Mouse (Mus musculus) thymus, adult 18-20 months (tissue): ENCODE data around the gene Gtf3a.
A peak's percentile ranks its signal among the peaks of the same experiment; 100 is the strongest.
"Not testable (repeated sequence)": the region's sequence is repeated elsewhere in the genome, so short reads cannot be mapped to it uniquely, and the experiment has no call there.

Experiments
- DNase-seq, 2 experiments: peaks; one replicate each; pipeline ENCODE4 v3.0.0; 2022; ENCODE audit warnings: mixed read lengths in 2 of 2

The Gtf3a gene

DNA sequence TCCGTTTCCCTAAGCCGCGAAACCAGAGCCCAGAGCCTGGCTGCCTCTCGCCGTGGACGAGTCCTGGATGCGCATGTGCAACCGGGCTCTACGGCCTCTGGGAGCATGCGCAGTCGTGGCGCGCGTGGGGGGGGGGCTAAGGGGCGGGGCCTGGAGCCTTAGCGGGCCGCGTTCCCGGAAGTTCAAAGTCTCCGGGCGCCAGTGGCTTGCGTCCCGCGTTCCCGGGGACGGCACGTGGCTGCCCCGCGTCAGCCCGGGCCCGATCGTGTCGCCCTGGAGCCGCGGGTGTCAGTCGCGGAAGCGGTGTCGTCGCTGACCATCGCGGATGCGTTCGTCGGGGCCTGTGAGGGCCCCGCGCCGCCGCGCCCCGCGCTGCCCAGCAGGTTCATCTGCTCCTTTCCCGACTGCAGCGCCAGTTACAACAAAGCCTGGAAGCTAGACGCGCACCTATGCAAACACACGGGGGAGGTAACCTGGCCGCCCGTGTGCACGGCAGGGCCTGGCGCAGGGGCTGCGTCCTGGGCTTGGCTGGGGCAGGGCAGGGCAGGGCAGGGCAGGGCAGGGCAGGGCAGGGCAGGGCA, at the start of gene Gtf3a:
Gtf3a (plus strand) TSS at position 150 of the 581 bp plus-strand sequence.
- DNase-seq, result peak; percentile 62 to 71

DNA sequence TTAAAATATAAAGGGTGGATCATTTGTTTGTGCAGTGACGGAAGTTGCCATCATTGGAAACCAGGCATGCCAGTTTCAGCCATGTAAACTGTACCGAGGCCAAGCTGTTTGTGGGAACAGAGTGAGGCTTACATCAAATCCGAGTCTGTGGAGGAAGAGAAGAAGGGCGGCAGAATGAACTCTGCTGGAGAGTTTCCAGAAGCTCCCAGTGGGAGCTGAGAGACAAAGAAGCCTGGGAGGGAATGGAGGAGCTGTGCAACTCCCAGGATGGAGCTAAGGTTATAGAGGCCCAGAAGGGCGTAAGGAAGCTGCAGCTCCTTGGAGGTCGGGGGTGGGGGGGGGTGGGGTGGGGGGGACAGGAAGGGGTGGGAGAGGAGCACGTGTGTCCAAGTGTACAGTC, 48.1 kb upstream of the Gtf3a start:
- no peak for DNase-seq

GRCm38 (mm10) chr5:146901501-146901900, 47.0 kb upstream of the Gtf3a start:
- DNase-seq, result no peak

- peak in 1 of 2 experiments; percentile 24 for DNase-seq
Measured at GRCm38 (mm10) chr5:146904404-146904803, 44.1 kb upstream of the Gtf3a start.

DNA sequence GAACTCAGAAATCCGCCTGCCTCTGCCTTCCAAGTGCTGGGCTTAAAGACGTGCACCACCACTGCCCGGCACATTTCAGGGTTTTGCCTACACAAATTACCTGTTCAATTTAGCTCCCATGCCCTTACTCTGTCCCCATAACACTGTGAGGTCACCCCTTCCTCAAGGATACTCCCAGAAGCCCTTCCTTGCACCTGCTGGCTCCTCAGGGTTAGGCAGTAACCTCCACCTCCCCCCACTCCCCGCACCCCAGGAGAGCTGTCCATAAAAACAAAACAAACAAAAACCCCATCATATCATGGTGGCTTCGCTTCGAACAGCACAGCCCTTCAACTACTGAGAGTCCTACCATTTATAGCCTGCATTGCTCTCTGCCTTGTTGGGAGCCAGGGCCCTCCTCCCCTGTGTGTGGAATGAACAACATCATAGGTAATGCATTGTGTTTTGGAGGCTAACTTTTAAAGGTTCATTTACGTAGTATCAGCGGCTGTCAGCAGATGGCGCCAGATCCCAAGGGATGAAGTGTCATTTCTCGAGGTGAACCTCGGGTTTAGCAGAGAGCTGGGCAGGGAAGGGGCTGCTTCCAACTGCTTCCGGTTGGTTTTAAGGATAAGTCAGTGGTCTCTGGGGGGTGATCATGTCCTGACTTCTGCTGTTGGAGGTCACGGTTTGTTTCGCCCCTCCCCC, 42.8 kb upstream of the Gtf3a start:
- peak; percentile 14 to 30 for DNase-seq

DNA sequence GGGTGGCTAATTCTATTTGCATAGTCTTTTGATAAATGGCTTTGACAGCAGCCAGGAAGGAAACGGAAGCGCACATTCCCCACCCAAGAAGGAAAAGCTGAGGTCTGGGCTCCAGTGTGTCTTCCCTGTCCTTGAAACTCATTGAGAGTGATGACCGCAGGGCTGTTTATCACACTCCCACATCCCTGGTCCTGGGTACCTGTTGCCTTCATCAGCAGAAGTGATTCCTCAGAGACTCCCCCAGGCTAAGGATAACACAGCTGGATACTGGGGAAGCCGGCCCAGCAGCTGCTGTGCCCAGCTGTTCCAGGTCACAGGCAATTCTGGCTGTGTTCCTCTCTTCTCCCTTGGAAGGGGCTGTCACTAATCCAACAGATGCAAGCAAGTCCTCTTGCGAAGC, 40.9 kb upstream of the Gtf3a start:
- no peak for DNase-seq

- no peak for DNase-seq
Measured at GRCm38 (mm10) chr5:146908629-146909028, 39.8 kb upstream of the Gtf3a start.

GRCm38 (mm10) chr5:146912206-146912605, 36.3 kb upstream of the Gtf3a start:
- DNase-seq, result no peak

DNA sequence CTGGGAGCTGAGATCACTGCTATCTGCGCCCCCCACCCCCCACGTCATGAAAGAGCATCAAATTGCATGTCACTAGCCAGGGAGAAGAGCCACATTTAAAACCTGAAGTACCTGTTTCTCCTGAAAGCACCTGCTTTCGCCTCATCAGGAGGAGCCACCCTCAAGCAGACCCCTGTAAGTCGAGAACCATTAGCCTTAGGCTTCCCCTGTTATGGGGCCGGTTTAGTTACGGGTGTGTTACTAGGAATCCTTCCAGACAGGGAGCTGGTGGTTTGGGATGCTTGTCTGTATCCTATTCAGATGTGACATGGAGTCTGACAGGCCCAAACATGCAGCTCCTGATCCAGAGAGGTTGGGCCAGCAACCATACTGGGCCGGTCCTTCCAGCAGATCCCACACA, 35.1 kb upstream of the Gtf3a start:
- no peak for DNase-seq

DNA sequence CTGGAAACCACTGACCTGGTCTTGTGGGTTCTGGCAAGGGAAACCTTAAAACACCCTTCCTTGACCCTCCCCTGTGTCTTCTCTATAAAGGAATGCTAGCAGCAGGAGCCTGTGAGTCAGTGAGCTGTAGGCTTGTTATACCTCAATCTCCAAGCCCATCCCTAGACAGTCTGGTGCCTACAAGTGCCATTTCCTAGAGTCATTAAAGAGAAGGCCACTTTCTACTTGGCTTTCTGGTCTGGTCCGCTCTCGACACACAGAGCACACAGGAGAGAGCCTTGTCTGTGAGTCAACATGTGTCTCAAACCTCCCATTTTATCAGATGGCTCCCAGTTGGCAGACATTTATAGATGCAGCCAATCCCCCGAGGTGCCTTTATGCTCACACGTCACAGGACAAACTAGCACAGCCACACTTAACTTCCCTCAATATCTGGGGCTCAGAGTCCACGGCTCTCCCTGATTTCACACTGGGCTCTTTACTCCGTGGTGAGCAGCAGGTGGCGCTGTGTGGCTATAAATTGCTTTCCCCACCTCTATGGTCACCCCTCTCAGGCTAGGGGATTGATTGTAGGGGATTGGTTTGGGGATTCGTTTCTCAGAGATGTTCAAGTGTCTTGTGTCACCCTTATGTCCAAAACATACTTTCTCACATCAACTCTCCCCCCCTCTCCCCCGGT, 34.2 kb upstream of the Gtf3a start:
- peak in 1 of 2 experiments; percentile 9 for DNase-seq

DNA sequence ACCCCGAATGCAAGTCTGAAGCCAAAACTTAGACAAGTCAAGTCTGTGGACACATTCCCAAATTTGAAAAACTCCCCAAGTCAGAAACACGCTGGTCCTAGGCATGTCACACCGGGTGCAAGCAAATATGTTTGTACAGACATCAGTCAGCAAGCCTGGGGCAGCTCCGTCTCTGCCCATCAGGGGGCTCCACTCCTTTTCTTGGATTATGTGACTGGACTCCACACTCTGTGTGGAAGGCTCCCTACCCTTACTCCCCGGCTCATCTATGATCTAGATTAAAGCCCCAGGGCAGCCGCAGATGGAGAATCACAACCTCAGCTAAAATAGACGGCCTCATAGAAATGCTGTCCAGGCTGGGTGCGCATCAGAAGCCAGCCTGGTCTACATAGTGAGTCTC, 32.2 kb upstream of the Gtf3a start:
- no peak for DNase-seq

- DNase-seq, result no peak
Measured at GRCm38 (mm10) chr5:146916806-146917205, 31.7 kb upstream of the Gtf3a start.

- not testable (repeated sequence) for DNase-seq
Measured at GRCm38 (mm10) chr5:146917357-146917756, 31.1 kb upstream of the Gtf3a start.

DNA sequence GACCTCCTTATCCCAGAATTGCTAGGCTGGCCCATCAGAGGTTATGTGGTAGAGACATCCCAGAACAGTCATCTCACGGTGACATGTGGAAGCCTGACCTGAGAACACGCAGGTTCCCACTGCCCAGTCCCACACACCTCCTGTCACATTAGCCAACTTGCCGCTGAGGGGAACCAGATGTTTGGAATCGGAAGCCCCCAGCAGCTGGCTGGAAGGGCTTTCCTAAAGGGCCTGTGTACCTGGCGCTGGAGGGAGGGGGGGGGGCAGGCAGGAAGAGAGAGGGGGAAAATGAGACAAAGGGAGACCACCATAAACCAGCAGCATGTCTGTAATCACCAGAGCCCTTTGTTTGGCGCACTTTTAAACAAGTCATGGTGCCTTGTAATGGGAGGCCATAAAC, 28.6 kb upstream of the Gtf3a start:
- no peak for DNase-seq

DNA sequence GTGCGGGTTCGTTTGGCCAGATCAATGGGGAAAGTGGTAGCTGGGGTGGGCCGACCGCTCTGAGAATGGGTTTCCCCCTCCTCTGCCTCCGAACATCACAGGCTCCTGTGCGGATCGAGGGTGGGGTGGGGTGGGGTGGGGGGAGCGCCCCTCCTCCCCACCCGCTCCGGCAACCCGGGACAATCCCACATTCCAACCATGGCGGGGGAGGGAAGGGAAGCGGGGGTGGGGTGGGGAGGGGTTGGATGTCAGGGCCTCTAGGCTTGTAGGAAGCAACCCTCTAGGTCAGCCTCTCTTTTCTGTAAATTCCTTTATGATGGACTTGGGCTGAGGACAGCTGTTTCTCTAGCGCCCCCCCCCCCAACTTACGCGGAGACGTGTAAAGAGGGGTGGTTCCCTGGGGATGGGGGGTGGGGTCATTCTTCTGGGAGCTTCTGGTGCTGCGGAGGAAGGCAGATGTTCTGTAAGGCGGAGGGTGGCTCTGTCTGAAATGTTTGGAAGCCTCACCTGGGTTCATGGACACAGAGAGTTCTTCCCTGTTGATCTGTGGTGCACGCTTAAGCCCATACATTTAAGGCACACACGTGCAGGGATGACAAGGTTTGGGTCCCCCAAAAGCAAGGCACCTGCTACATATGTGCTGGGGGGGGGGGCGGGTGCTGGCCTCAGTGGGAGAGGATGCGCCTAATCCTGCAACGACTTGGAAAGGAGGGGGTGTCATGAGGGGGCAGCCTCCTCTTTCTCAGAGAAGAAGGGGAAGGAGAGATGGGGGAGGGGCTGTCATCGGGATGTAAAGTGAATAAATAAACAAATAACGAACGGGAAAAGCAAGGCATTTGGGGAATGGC, 27.9 kb upstream of the Gtf3a start:
- DNase-seq, result no peak

- no peak for DNase-seq
Measured at GRCm38 (mm10) chr5:146921224-146921623, 27.2 kb upstream of the Gtf3a start.

GRCm38 (mm10) chr5:146923547-146923946, 24.9 kb upstream of the Gtf3a start:
- DNase-seq, result no peak

DNA sequence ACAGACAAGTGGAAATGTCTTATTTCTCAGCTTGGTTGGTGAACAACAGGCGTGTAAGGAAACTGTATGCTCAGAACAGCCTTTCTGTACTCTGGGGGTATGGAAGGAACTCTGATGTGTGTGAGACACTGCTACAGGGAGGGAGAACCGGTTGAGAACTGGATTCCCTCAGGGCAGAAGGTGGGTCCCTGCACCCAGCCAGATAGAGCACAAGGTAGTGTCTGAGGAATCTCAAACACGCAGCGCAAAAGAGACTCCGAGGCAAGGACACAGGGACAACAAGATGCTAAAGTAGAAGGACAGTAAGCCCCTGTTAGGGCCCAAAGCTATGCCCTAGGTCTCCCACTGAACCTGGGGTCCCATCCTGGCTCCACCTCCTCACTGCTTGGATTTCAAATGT, 21.8 kb upstream of the Gtf3a start:
- DNase-seq, result no peak

DNA sequence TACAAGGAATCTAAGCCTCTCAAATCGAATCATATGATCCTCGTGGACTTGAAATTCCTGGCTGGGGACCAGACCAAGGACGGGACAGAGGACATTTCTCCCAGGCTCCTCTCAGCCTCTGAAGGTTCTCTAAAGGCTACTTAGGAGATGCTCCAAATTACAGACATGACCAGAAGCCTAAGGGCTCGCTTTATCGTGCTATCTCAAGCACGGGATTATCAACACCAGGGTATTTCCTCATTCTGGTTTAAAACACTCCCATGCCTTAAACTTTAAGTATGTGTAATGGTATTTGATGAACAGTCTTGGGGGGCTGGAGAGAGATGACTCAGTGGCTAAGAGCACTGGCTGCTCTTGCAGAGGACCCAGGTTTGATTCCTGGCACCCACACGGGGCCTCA, 17.0 kb upstream of the Gtf3a start:
- DNase-seq, result no peak

- DNase-seq, result no peak
Measured at GRCm38 (mm10) chr5:146931904-146932553, 16.4 kb upstream of the Gtf3a start.

DNA sequence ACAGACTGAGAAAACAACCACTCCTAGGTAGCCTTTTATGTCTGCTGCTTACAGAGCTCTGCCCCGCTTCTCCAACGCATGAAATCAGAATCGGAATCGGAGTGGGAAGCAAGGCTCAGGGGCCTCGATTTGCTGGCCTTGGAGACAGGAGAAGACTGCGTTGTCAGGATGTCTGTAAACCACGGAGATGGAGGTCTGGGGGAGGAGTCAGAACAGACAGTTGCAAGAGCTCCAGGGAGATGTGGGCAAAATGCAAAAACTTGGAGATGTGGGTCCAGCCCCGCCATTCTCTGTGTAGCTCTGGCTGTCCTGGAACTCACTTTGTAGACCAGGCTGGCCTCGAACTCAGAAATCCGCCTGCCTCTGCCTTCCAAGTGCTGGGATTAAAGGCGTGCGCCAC, 15.0 kb upstream of the Gtf3a start:
- no peak for DNase-seq
